Mouse (Mus musculus) limb, embryonic 10.5 days (tissue): Measurements from ENCODE around the gene Agbl4. TPM values are rescaled to one million over a fixed set of nuclear protein-coding genes. Genes with fewer than 3 reads are reported as not detected.

Experiments used
- DNase-seq: peaks from one replicate; pipeline ENCODE4 v3.0.0-alpha.2; 2017; ENCODE audit warnings: low spot score
- H3K27ac ChIP-seq: fragments of 300-500 bp; sonication (generic); 2 replicates; pipeline ENCODE4 v1.5.1; 2016; ENCODE audit warnings: mild to moderate bottlenecking
- H3K27me3 ChIP-seq: fragments of 300-500 bp; sonication (generic); 2 replicates; pipeline ENCODE4 v1.6.1; 2016; ENCODE audit warnings: low read depth, mild to moderate bottlenecking; ENCODE audit not compliant: poor library complexity, severe bottlenecking
- H3K36me3 ChIP-seq: fragments of 300-500 bp; sonication (generic); 2 replicates; pipeline ENCODE4 v1.6.1; 2016; ENCODE audit warnings: mild to moderate bottlenecking, moderate library complexity
- H3K4me1 ChIP-seq: fragments of 300-500 bp; sonication (generic); 2 replicates; pipeline ENCODE4 v1.6.1; 2016
- H3K4me3 ChIP-seq: fragments of 300-500 bp; sonication (generic); 2 replicates; pipeline ENCODE4 v1.5.1; 2016; ENCODE audit warnings: mild to moderate bottlenecking, moderate library complexity
- H3K9me3 ChIP-seq: fragments of 300-500 bp; sonication (generic); replicated peaks from 2 replicates; pipeline ENCODE4 v1.6.1; 2016; ENCODE audit warnings: mild to moderate bottlenecking
- WGBS: fragments of 180-500 bp; shearing (Covaris S2); methylation state at CpG from one replicate; pipeline ENCODE4 v1.1.7; 2016; 5-methylcytosine and 5-hydroxymethylcytosine counted together
- polyA plus RNA-seq: library from polyadenylated mRNA; unstranded; fragments of >200 nt; fragmentation: Nextera tagmentation; extraction: Ambion mirVana; gene quantifications from 2 replicates; pipeline ENCODE4 v1.2.1, GENCODE M21; 2016

Agbl4 gene
- polyA plus RNA-seq, 1 experiment from 2014 or later, result not detected

DNA sequence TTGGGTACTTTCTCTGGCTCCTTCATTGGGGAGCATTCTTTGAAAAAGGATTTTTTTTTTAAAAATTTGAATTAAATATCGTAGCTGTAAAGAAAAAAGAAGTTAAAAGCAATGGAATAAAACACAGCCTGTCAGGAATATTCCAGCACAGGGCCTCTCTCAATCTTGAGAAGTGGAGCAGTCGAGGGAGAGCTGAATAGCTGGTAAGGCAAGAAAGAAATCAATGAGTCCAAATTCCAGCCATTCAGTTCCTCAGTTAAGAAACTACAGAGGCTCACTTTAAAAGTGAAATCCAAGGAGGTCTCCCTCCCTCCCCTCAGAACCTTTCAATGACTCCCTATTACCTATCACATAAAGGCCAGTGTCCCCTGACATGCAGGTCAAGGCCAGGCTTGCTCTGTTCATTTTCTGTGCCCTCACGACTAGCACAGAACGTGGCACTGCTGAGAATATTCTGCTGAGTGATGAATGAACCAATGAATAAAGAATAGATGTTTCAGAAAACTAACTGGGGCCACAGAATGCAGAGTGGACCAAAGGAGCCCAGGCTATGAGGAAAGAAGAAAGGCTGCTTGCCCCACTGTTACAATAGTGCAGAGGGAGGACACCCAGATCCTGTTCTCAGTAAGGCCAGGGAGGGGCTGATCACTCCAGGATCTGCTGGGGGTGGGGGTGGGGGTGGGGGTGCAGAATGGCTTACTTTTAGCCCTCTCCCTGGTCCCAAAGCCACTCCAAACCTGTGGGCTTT is 1181.8 kb downstream of the Agbl4 start:
- no peaks in the 10 kb centered on the region for H3K27me3 ChIP-seq
- no peak overlapping the region for H3K27ac ChIP-seq
- H3K36me3 ChIP-seq, result no peaks in the 10 kb centered on the region
- WGBS, result 73% methylated on average over 4 of the region's 4 CpGs
- no peak for DNase-seq
- H3K9me3 ChIP-seq, result no peaks in the 10 kb centered on the region
- H3K4me3 ChIP-seq, result no peak overlapping the region
- no peaks in the 10 kb centered on the region; the same call in 1 of the 2 replicates for H3K4me1 ChIP-seq

DNA sequence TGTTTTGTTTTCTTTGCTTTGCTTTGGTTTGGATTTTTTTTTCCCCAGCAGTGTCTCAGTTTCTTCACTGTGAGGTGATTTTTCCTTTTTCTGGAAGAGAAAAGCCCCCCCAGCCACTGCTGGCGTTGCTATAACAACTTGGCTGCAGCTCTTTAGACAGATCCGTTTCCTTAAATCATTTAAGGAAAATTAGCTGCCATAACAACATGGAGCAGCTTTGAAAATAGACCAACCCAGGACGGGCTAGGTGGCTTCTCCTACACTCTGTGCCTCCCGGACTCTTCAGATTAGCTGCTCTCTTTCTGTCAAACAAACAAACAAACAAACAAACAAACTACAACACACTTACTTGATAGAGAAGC is 1182.4 kb downstream of the Agbl4 start:
- H3K27ac ChIP-seq, result no peak overlapping the region
- DNase-seq, result no peak

DNA sequence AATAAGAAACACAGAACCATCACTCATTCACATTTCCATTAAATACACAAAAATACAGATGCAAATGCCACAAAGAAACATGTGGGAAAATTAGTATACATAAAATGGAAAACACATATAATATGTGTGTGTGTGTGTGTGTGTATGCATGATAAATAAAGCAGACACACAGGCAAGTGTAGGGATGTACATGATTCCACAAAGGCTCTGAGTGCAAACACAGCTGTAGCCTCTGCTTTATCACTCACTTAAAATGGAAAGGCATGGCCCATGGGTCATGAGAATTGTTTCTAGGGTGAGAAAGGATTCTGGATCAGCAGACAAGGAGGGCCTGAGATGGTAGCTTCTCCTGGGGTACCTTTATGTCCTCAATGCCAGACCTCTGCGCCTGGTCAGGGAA is 1182.8 kb downstream of the Agbl4 start:
- 96% methylated on average over 1 of the region's 1 CpGs for WGBS
- Histone ChIP-seq H3K4me1 (no peaks in the 10 kb centered on the region; the same call in 1 of the 2 replicates), H3K27ac (no peak overlapping the region), H3K4me3 (no peak overlapping the region), H3K36me3 (no peaks in the 10 kb centered on the region), H3K27me3 (no peaks in the 10 kb centered on the region), H3K9me3 (no peaks in the 10 kb centered on the region)
- no peak for DNase-seq

More for the DNA sequence above, 1182.4 kb downstream of the Agbl4 start:
- H3K27me3 ChIP-seq, result no peaks in the 10 kb centered on the region
- 72% methylated on average over 4 of the region's 4 CpGs for WGBS
- no peaks in the 10 kb centered on the region for H3K36me3 ChIP-seq
- H3K4me3 ChIP-seq, result no peak overlapping the region
- no peaks in the 10 kb centered on the region for H3K9me3 ChIP-seq
- H3K4me1 ChIP-seq, result no peaks in the 10 kb centered on the region; the same call in 1 of the 2 replicates

DNA sequence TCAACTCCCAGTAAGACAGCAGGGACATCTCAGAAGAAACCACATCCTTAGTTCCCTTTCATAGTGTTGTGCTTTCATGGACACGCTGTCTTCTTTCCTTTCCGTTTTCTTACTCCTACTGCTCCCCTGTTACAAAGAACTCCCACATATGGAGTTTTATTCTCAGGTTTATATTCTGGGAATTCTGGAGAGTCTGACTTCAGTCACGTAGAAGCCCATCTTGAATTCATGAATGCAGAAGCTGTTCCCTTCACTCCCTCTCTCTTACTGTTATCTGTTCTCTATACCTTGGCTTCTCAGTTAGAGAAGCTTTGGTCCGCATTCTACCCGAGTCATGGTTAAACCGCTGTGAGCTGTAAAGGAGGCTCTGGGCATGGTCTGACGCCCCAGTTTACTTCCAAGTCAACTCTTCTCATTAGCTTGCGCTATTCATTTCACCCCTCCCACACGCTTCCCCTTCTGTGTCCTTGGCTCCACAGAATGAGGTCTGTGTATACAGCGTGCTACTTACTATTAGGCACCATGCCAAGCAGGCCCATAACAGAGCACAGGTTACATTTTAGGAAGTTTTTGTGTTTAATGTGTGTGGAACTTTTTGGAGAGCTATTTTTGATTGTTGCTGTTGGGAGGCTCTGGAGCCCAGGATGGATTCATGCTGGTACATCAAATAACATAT is 1186.2 kb downstream of the Agbl4 start:
- Histone ChIP-seq H3K36me3 (no peaks in the 10 kb centered on the region), H3K27me3 (no peaks in the 10 kb centered on the region), H3K9me3 (no peaks in the 10 kb centered on the region), H3K4me3 (no peak overlapping the region), H3K27ac (no peak overlapping the region), H3K4me1 (no peaks in the 10 kb centered on the region; the same call in 1 of the 2 replicates)
- 90% methylated on average over 10 of the region's 10 CpGs for WGBS
- DNase-seq, result no peak

DNA sequence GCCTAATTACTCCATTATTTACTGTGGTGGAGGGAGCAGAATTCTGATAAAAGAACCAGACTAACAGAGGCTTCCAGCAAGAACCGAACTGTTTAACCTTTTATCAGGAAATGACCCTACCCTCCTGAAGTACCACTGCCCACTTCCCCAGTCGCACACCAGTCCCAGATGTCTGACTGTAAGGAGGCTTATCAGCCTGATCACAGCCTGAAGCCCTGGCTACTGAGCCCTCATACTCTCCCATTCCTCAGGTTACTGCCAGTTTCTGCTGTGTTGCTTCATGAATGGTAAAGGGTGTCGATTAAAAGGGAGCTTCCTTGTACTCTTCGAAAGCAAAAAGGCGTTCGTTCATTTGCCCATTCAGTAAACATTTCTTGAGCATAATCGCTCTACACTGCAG is 1186.8 kb downstream of the Agbl4 start:
- Histone ChIP-seq H3K4me3 (no peak overlapping the region), H3K27ac (no peak overlapping the region), H3K4me1 (no peaks in the 10 kb centered on the region; the same call in 1 of the 2 replicates), H3K9me3 (no peaks in the 10 kb centered on the region), H3K27me3 (no peaks in the 10 kb centered on the region), H3K36me3 (no peaks in the 10 kb centered on the region)
- WGBS, result 81% methylated on average over 7 of the region's 7 CpGs
- DNase-seq, result no peak

DNA sequence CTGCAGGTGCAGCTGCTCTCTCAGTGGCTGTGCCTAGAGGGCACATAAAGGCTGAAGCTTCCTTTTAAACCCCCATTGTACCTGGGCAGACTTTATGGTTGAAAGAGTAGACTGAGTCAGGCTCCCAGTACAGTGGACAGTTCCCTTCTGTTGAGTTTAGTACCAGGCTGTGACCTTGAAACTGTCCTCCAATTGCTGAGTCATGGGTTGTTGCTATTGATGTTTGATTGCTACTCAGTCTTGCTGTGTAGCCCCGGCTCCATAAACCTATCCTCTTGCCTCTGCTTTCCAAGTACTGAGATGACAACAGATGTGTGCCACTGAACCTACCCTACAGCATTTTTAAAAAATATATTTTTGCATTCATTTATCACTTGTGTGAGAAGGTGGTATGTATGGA is 1190.8 kb downstream of the Agbl4 start:
- 90% methylated on average over 1 of the region's 1 CpGs for WGBS
- no peak overlapping the region for H3K27ac ChIP-seq
- no peak for DNase-seq
- no peaks in the 10 kb centered on the region for H3K4me1 ChIP-seq
- no peaks in the 10 kb centered on the region for H3K9me3 ChIP-seq
- no peaks in the 10 kb centered on the region for H3K36me3 ChIP-seq
- H3K27me3 ChIP-seq, result no peaks in the 10 kb centered on the region
- H3K4me3 ChIP-seq, result no peak overlapping the region

DNA sequence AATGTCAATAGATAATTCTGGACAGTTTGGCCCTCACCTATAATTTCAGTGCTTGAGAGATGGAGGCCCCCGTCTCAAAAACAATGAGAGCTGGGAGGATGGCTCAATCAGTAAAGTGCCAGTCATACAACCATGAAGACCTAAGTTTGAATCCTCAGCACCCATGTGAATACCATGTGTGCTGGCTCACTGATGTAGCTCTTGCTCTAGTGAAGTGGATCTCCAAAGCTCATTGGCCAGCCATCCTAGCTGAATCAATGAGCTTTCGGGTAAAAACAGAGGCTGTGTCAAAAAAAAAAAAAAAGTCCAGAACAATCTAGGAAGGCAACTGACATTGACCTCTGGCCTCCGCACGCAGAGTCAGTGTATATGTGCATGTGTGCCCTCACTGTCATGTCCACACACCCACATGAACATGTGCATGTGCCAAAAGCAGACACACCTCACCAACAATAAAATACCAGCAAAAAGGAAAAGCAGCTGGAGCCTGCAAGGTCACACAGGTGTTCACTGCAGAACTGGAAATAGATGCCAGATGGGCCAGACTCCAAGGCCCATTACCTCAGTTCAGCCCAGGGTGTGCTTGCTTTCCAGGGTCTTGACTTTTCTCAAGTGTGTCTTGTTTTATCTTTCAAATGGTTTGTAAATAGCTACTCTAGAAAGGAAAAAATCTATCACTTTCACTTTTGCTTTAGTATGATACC is 1192.2 kb downstream of the Agbl4 start:
- no peak overlapping the region for H3K27ac ChIP-seq
- DNase-seq, result peak; percentile 48
- no peak overlapping the region for H3K4me3 ChIP-seq
- no peaks in the 10 kb centered on the region for H3K36me3 ChIP-seq
- no peaks in the 10 kb centered on the region for H3K9me3 ChIP-seq
- 82% methylated on average over 4 of the region's 4 CpGs for WGBS
- no peaks in the 10 kb centered on the region for H3K27me3 ChIP-seq
- no peaks in the 10 kb centered on the region for H3K4me1 ChIP-seq

DNA sequence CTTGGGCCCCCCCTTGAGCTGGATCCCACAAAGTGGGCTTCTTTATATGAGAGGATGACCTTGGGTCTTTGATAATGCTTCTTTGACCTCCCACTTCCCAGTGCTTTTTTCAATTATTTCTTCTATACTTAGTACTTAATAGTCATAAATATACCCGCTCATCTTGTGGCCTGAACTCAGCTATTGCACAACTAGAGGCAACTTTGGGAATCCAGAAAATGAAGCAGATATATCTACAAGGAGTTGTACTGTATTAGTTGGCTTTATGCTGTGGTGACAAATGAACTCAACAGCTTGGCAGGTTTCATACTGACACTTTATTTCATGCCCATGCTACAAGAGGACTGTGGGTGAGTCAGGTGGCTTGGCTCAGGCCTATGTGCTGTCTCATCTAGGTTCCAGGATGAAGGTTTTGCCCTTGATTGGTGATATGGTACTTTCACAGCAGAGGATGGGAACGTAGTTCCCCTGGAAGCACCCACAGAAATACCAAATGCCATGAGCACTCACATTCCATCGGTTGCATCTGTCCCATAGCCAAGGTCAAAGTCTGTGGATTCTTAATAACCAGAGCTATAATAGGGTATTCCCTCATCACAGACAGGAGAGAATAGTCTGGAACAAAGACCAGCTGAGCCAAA is 1197.3 kb downstream of the Agbl4 start:
- H3K9me3 ChIP-seq, result no peaks in the 10 kb centered on the region
- H3K36me3 ChIP-seq, result no peaks in the 10 kb centered on the region
- no peak for DNase-seq
- WGBS, result 88% methylated on average over 3 of the region's 3 CpGs
- no peak overlapping the region for H3K4me3 ChIP-seq
- H3K4me1 ChIP-seq, result no peaks in the 10 kb centered on the region
- H3K27ac ChIP-seq, result no peak overlapping the region
- no peaks in the 10 kb centered on the region for H3K27me3 ChIP-seq

DNA sequence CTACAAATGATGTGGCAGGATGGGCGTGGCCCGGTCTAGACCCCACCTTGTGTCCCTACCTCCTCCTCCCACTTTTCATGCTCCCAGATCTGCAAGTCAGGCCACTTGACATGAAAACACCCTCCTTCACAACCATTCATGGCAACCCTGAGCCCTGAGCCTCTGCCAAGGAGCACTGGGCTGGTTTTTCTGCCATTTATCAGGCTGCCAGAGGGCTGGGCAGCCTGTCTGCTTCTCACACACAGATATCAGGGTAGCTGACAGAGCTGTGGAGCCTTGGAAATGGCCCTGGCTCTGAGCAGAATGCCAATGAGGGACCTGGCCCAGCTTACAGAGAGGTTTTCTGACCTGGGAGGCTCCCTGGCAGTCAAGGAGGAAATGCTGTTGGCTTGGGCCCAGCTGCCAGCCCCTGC is 1199.8 kb downstream of the Agbl4 start:
- Histone ChIP-seq H3K4me3 (no peak overlapping the region), H3K4me1 (no peaks in the 10 kb centered on the region), H3K27ac (no peak overlapping the region), H3K36me3 (no peaks in the 10 kb centered on the region), H3K27me3 (no peaks in the 10 kb centered on the region), H3K9me3 (no peaks in the 10 kb centered on the region)
- WGBS, result 98% methylated on average over 2 of the region's 2 CpGs
- DNase-seq, result no peak

DNA sequence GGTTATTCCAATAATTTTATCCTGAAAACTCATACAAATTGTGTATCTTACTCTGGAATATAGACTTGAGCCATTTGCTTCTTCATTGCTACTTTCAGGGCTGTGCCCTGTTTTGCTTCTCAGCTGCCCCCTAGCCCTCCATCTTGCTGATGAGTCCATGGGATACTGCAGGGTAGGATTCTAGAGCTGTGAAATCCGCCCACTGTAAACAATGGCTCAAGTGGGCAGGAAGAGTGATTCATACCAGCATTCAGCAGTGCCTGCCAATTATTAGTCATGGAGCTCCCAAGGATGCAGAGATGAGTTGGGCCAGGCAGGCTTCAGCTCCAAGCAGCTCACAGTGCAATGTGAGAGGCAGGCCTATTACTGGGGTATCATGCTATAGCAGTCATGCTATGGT is 1200.5 kb downstream of the Agbl4 start:
- DNase-seq, result no peak

DNA sequence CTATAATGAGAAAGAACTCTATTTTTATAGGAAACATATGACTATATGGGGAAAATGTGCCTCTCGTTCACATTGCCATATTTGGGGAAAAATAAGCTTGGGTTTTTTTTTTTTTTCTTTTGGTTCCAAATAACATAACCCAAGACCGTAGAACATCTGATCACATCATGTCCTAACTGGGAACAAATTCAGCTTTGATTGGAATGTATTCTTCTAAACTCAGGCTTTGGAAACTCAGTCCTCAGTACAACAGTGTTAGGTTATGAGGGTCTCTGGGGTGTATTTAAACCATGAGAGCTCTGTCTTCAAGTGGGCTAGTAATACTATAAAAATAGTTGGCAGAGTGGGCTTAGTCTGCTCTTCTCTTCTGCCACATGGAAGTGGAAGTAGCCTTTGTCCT is 1205.7 kb downstream of the Agbl4 start:
- Histone ChIP-seq H3K27me3 (no peaks in the 10 kb centered on the region), H3K4me3 (no peak overlapping the region), H3K27ac (no peak overlapping the region), H3K9me3 (no peaks in the 10 kb centered on the region), H3K36me3 (no peaks in the 10 kb centered on the region), H3K4me1 (no peaks in the 10 kb centered on the region)
- WGBS, result 89% methylated on average over 2 of the region's 2 CpGs
- no peak for DNase-seq

More for the DNA sequence above, 1200.5 kb downstream of the Agbl4 start:
- Histone ChIP-seq H3K36me3 (no peaks in the 10 kb centered on the region), H3K4me1 (no peaks in the 10 kb centered on the region), H3K9me3 (no peaks in the 10 kb centered on the region), H3K27me3 (no peaks in the 10 kb centered on the region), H3K4me3 (no peak overlapping the region), H3K27ac (no peak overlapping the region)
- WGBS, result 83% methylated on average over 1 of the region's 1 CpGs

DNA sequence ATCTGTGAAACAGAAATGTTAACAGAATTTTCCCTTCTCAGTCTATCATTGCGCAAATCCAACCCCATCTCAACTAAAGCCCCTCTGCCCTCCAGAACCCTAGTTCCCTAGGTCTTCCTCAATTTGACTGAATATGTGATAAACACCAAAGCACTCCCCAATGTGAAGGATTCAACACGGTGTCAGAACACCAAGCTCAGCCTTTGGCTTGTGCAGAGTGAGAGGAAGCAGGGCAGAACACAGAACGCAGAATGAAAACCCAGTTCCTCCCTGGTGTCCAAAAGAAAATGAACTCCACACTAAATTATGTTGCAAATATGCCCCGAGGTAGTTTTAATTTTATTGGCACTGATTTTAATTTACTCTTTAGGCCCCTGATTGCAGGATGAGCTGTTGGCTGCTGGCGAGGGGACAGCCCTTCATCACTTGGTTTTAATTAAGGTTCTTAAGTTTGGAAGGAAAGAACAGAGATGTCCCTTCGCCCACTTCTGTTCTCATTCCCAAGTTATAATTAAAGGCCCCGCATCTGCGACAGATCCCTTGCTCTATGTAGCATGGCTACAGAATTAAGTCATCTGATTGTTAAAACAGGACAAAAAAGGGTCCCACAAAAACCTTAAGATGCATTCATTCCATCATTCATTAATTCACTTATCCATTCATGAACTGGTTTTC is 1210.5 kb downstream of the Agbl4 start:
- WGBS, result 68% methylated on average over 8 of the region's 8 CpGs
- no peak overlapping the region for H3K4me3 ChIP-seq
- H3K27ac ChIP-seq, result no peak overlapping the region
- no peak for DNase-seq
- H3K27me3 ChIP-seq, result no peaks in the 10 kb centered on the region
- no peaks in the 10 kb centered on the region for H3K36me3 ChIP-seq
- H3K9me3 ChIP-seq, result no peaks in the 10 kb centered on the region
- H3K4me1 ChIP-seq, result no peaks in the 10 kb centered on the region
